Mouse (Mus musculus) lung, adult 2 months (tissue): ENCODE data around the gene Tusc2. TPM values are rescaled to one million over a fixed set of nuclear protein-coding genes. Genes with fewer than 3 reads are reported as not detected.

Experiments
- DNase-seq: peaks from one replicate; pipeline ENCODE4 v3.0.0; 2022
- H3K4me1 ChIP-seq: fragments of 200-500 bp; 2 replicates; pipeline ENCODE4 v1.6.1; 2011; ENCODE audit warnings: low read length; ENCODE audit not compliant: control insufficient read depth, insufficient read depth
- H3K4me3 ChIP-seq: fragments of 200-500 bp; replicated peaks from 2 replicates; pipeline ENCODE3; 2011; ENCODE audit warnings: low read depth, mild to moderate bottlenecking, control low read depth, low read length; ENCODE audit errors: extremely low read depth
- CTCF ChIP-seq: fragments of 200-500 bp; IDR thresholded peaks from 2 replicates; pipeline ENCODE4 v1.5.1; 2011; ENCODE audit warnings: mild to moderate bottlenecking, low read length, control low read depth; ENCODE audit not compliant: insufficient read depth
- POLR2A ChIP-seq: fragments of 200-500 bp; IDR thresholded peaks from 2 replicates; pipeline ENCODE4 v1.6.1; 2011; ENCODE audit warnings: low read depth, mild to moderate bottlenecking, control low read depth, low read length, borderline replicate concordance; ENCODE audit errors: extremely low read depth
- WGBS: fragments of 180-500 bp; shearing (Covaris S2); methylation state at CpG from one replicate; pipeline ENCODE4 v1.1.7; 2018; 5-methylcytosine and 5-hydroxymethylcytosine counted together
- polyA plus RNA-seq: library from polyadenylated mRNA; depleted of rRNA; stranded (reverse); fragments of >200 nt; gene quantifications from 2 replicates; pipeline ENCODE4 v1.2.3, GENCODE M21; 2012; rRNA removed

The Tusc2 gene
- polyA plus RNA-seq, 1 experiment: 46.7 TPM

- DNase-seq: no peak
- peaks cover 27% of the 10 kb centered on the region for H3K4me1 ChIP-seq
- WGBS: 69% methylated on average over 4 of the region's 4 CpGs
- no peak for TF ChIP-seq POLR2A
- TF ChIP-seq CTCF: no peak
- no peak overlapping the region for H3K4me3 ChIP-seq
Measured at GRCm38 (mm10) chr9:107615035-107615434, 52.0 kb downstream of the Tusc2 start.

Other genes starting within 250 kb of the Tusc2 start
- gene Hemk1, start 224.9 kb upstream of the Tusc2 start, polyA plus RNA-seq: 16.9 and 21.0 TPM in 2 replicates
- 0.34 and 1.1 TPM in 2 replicates for gene 6430571L13Rik, start 222.7 kb upstream of the Tusc2 start, polyA plus RNA-seq
- gene Cacna2d2, start 163.6 kb upstream of the Tusc2 start, polyA plus RNA-seq: 0.72 and 1.2 TPM in 2 replicates
- gene Tmem115, start 29.3 kb upstream of the Tusc2 start, polyA plus RNA-seq: 57.6 and 59.4 TPM in 2 replicates
- 35.6 and 37.1 TPM in 2 replicates for gene Cyb561d2, start 21.1 kb upstream of the Tusc2 start, polyA plus RNA-seq
- 24.8 and 31.3 TPM in 2 replicates for gene Nprl2, start 21.0 kb upstream of the Tusc2 start, polyA plus RNA-seq
- 12.8 and 13.2 TPM in 2 replicates for gene Zmynd10, start 16.0 kb upstream of the Tusc2 start, polyA plus RNA-seq
- 43.7 and 45.5 TPM in 2 replicates for gene Rassf1, start 11.7 kb upstream of the Tusc2 start, polyA plus RNA-seq
- 235 and 342 TPM in 2 replicates for gene Hyal2, start 4.7 kb downstream of the Tusc2 start, polyA plus RNA-seq
- 19.6 and 26.5 TPM in 2 replicates for gene Hyal1, start 13.7 kb downstream of the Tusc2 start, polyA plus RNA-seq
- 87.8 and 91.9 TPM in 2 replicates for gene Naa80, start 15.6 kb downstream of the Tusc2 start, polyA plus RNA-seq
- gene Hyal3, start 17.6 kb downstream of the Tusc2 start, polyA plus RNA-seq: 1.7 and 1.8 TPM in 2 replicates
- gene Ifrd2, start 24.4 kb downstream of the Tusc2 start, polyA plus RNA-seq: 41.5 and 41.8 TPM in 2 replicates
- 81.0 and 95.6 TPM in 2 replicates for gene Sema3b, start 46.0 kb downstream of the Tusc2 start, polyA plus RNA-seq
- gene Gnai2, start 72.1 kb downstream of the Tusc2 start, polyA plus RNA-seq: 844 and 991 TPM in 2 replicates
- gene Slc38a3, start 106.3 kb downstream of the Tusc2 start, polyA plus RNA-seq: 1.8 and 16.1 TPM in 2 replicates
- 0.09 and 0.20 TPM in 2 replicates for gene Gnat1, start 116.5 kb downstream of the Tusc2 start, polyA plus RNA-seq
- 318 and 413 TPM in 2 replicates for gene Sema3f, start 147.2 kb downstream of the Tusc2 start, polyA plus RNA-seq
- gene Rbm5, start 207.7 kb downstream of the Tusc2 start, polyA plus RNA-seq: 54.0 and 77.1 TPM in 2 replicates